Mouse (Mus musculus) lung, postnatal 25 days (tissue): Measurements from ENCODE around the gene Dcaf8.

Experiments
- DNase-seq: peaks from one replicate; pipeline ENCODE4 v3.0.0; 2022; ENCODE audit warnings: low spot score

Dcaf8 gene

GRCm38 (mm10) chr1:172148279-172148954 is 533 bp downstream of the Dcaf8 start:
- DNase-seq: peak; percentile 28

GRCm38 (mm10) chr1:172148955-172149815 is 1.3 kb downstream of the Dcaf8 start:
- peak; percentile 12 for DNase-seq

GRCm38 (mm10) chr1:172154536-172154935 is 6.7 kb downstream of the Dcaf8 start:
- DNase-seq: no peak

- no peak for DNase-seq
Observed at GRCm38 (mm10) chr1:172155518-172155917, 7.6 kb downstream of the Dcaf8 start.

- no peak for DNase-seq
Observed at GRCm38 (mm10) chr1:172159970-172160369, 12.1 kb downstream of the Dcaf8 start.

- DNase-seq: no peak
Observed at GRCm38 (mm10) chr1:172160508-172160907, 12.6 kb downstream of the Dcaf8 start.

- peak; percentile 45 for DNase-seq
Observed at GRCm38 (mm10) chr1:172162009-172162408, 14.1 kb downstream of the Dcaf8 start.

GRCm38 (mm10) chr1:172162959-172163358 is 15.1 kb downstream of the Dcaf8 start:
- DNase-seq: no peak

- DNase-seq: no peak
Observed at GRCm38 (mm10) chr1:172167911-172168310, 20.0 kb downstream of the Dcaf8 start.

GRCm38 (mm10) chr1:172169809-172170208 is 21.9 kb downstream of the Dcaf8 start:
- DNase-seq: no peak

GRCm38 (mm10) chr1:172172381-172172780 is 24.5 kb downstream of the Dcaf8 start:
- no peak for DNase-seq

GRCm38 (mm10) chr1:172173181-172173580 is 25.3 kb downstream of the Dcaf8 start:
- no peak for DNase-seq

GRCm38 (mm10) chr1:172177791-172178190 is 29.9 kb downstream of the Dcaf8 start:
- DNase-seq: no peak

- no peak for DNase-seq
Observed at GRCm38 (mm10) chr1:172179102-172179501, 31.2 kb downstream of the Dcaf8 start.

GRCm38 (mm10) chr1:172180881-172181280 is 33.0 kb downstream of the Dcaf8 start:
- no peak for DNase-seq

- DNase-seq: no peak
Observed at GRCm38 (mm10) chr1:172181777-172182176, 33.9 kb downstream of the Dcaf8 start.

- no peak for DNase-seq
Observed at GRCm38 (mm10) chr1:172183056-172183455, 35.2 kb downstream of the Dcaf8 start.

GRCm38 (mm10) chr1:172183915-172184314 is 36.0 kb downstream of the Dcaf8 start:
- DNase-seq: no peak

- DNase-seq: no peak
Observed at GRCm38 (mm10) chr1:172186401-172187289, 38.8 kb downstream of the Dcaf8 start.

GRCm38 (mm10) chr1:172188891-172189290 is 41.0 kb downstream of the Dcaf8 start:
- no peak for DNase-seq

GRCm38 (mm10) chr1:172191578-172191977 is 43.7 kb downstream of the Dcaf8 start:
- DNase-seq: no peak

GRCm38 (mm10) chr1:172192217-172192616 is 44.3 kb downstream of the Dcaf8 start:
- DNase-seq: no peak
